8 mouse cellular contexts compared by ENCODE assay signal in the genomic region with DNA sequence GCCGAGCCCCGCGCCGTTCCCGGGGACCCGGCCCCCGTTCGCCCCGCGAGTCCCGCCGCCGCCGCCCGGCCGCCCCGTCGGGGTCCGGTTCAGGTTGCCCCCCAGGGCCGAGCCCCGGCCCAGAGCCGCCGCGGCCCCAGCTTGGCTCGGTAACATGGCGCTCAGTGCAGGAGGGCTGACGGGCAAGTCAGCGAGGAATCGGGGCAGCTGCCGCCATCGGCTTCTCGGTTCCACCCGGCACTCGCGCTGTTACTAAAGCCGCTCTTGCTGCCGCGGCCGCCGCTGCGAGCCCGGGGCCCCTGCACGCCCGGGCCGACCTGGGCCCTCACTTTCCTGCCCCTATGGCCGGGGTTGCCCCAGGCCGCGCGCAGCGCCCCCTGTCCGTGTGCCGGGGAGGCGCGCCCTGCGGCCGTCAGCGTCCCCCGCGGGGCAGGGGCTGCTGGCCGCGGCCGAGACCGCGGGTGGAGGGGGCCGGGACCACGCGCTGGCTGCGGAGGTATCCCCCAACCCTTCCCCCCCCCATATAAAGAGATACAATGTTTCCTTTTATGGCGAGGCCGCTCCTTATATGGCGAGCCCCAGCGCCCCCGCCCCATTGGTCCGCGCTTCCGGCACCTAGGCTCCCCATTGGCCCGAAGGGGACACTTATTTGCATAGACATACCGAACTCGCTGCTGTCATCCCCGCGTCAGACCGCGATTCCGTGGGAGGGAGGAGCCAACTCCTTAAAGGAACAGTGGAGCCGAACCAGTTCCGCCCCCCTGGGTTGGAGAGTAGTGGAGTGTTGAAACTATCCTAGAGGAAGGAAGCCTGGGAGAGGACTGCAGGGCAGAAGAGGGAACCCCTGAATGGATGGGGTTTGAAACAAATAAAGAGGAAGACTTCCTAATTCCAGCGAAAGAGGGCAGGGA. TPM values are rescaled to one million over a fixed set of nuclear protein-coding genes. Genes with fewer than 3 reads are reported as not detected.
DNase-seq lines count a peak whose midpoint lies in the region; ATAC-seq lines count a peak whose summit lies in the region.

TSS of gene Srf (minus strand) at position 503 of the 911 bp plus-strand sequence.

- peak within 1 kb of the TSS; percentile 92 for H3K4me2 ChIP-seq in heart, embryonic 13.5 days
- peak within 1 kb of the TSS; percentile 95 for H3K4me2 ChIP-seq in liver, embryonic 12.5 days
- peak within 1 kb of the TSS; percentile 82 for H3K4me2 ChIP-seq in stomach, embryonic 15.5 days

- WGBS in heart, embryonic 13.5 days: under 1% methylated on average over 68 of the region's 87 CpGs
- WGBS in liver, embryonic 12.5 days (ENCODE audit: insufficient replicate concordance): under 1% methylated on average over 79 of the region's 87 CpGs
- WGBS in stomach, embryonic 15.5 days: under 1% methylated on average over 73 of the region's 87 CpGs

- DNase-seq in CD4-positive, CD25-positive, alpha-beta regulatory T cell, adult 2 months (ENCODE audit: low read depth, low spot score): peak; percentile 98
- peak; percentile 81 for DNase-seq in fat pad, adult 2 months (ENCODE audit: extremely low read depth, low read depth, low spot score)
- peak; percentile 97 for DNase-seq in kidney, postnatal 10 days
- DNase-seq in natural killer cell, adult 2 months (ENCODE audit: low spot score in 2 of 2): peak; percentile 91 to 93

- no peaks in the 10 kb centered on the region for H3K27me3 ChIP-seq in heart, embryonic 13.5 days (replicated peaks)
- no peaks in the 10 kb centered on the region for H3K27me3 ChIP-seq in liver, embryonic 12.5 days (replicated peaks)
- H3K27me3 ChIP-seq in stomach, embryonic 15.5 days (replicated peaks): no peaks in the 10 kb centered on the region

- peak within 1 kb of the TSS; percentile 93 for H3K4me3 ChIP-seq in brown adipose tissue, adult 24 weeks (ENCODE audit: insufficient read depth, low read depth, low read length)
- H3K4me3 ChIP-seq in heart, embryonic 13.5 days: peak within 1 kb of the TSS; percentile 100
- H3K4me3 ChIP-seq in liver, embryonic 12.5 days: peak within 1 kb of the TSS; percentile 95
- peak within 1 kb of the TSS; percentile 96 for H3K4me3 ChIP-seq in stomach, embryonic 15.5 days (replicated peaks)

- ATAC-seq in heart, embryonic 13.5 days (ENCODE audit: extremely low read depth, insufficient number of reproducible peaks, low FRiP score, low TSS enrichment): peak; percentile 86
- ATAC-seq in liver, embryonic 12.5 days: peak; percentile 95
- ATAC-seq in stomach, embryonic 15.5 days (ENCODE audit: insufficient read depth, low FRiP score, low read depth): peak; percentile 94

- peak within 1 kb of the TSS; percentile 88 for H3K27ac ChIP-seq in brown adipose tissue, adult 24 weeks (replicated peaks; ENCODE audit: low read depth, low read length)
- peak within 1 kb of the TSS; percentile 97 for H3K27ac ChIP-seq in heart, embryonic 13.5 days (replicated peaks)
- H3K27ac ChIP-seq in liver, embryonic 12.5 days: peak within 1 kb of the TSS; percentile 87
- H3K27ac ChIP-seq in stomach, embryonic 15.5 days: peak within 1 kb of the TSS; percentile 95

- peak within 1 kb of the TSS; percentile 100 for H3K9ac ChIP-seq in heart, embryonic 13.5 days
- peak within 1 kb of the TSS; percentile 98 for H3K9ac ChIP-seq in liver, embryonic 12.5 days
- H3K9ac ChIP-seq in stomach, embryonic 15.5 days: peak within 1 kb of the TSS; percentile 99

- peaks cover 4% of the 10 kb centered on the region for H3K4me1 ChIP-seq in brown adipose tissue, adult 24 weeks (ENCODE audit: control insufficient read depth, insufficient read depth, insufficient read length, low read length)
- peaks cover 50% of the 10 kb centered on the region for H3K4me1 ChIP-seq in heart, embryonic 13.5 days
- H3K4me1 ChIP-seq in liver, embryonic 12.5 days: peaks cover 47% of the 10 kb centered on the region
- H3K4me1 ChIP-seq in stomach, embryonic 15.5 days: peaks cover 26% of the 10 kb centered on the region

- peaks cover 17% of the 10 kb centered on the region for H3K36me3 ChIP-seq in heart, embryonic 13.5 days
- H3K36me3 ChIP-seq in liver, embryonic 12.5 days: peaks cover 17% of the 10 kb centered on the region
- H3K36me3 ChIP-seq in stomach, embryonic 15.5 days: peaks cover 14% of the 10 kb centered on the region

- H3K9me3 ChIP-seq in heart, embryonic 13.5 days: no peaks in the 10 kb centered on the region
- H3K9me3 ChIP-seq in liver, embryonic 12.5 days (replicated peaks): no peaks in the 10 kb centered on the region
- no peaks in the 10 kb centered on the region for H3K9me3 ChIP-seq in stomach, embryonic 15.5 days

RNA-seq across cellular contexts. Expression of gene Srf, which starts in this region (rescaled TPM):
- polyA plus RNA-seq in brown adipose tissue, adult 24 weeks (2012; ENCODE audit: insufficient read depth, insufficient read length, missing spikeins): 17.6 and 19.1 TPM in 2 replicates
- polyA plus RNA-seq in heart, embryonic 13.5 days (2015; fragmentation: Nextera tagmentation; extraction: Ambion mirVana): 11.6 and 13.1 TPM in 2 replicates
- 6.6 and 6.8 TPM in 2 replicates for polyA plus RNA-seq in liver, embryonic 12.5 days (2016; fragmentation: Nextera tagmentation; extraction: Ambion mirVana)
- 8.7 and 9.4 TPM in 2 replicates for polyA plus RNA-seq in stomach, embryonic 15.5 days (2015; fragmentation: Nextera tagmentation; extraction: Ambion mirVana)

Comparison
In these comparisons a context has a peak if more than half of its experiments do, and no peak if none do; other contexts are left out.
1. Peak in every context shown above with its lines: DNase-seq, ATAC-seq, H3K4me3 ChIP-seq and H3K27ac ChIP-seq.